Mouse (Mus musculus): ENCODE measurements around the gene Pfas. TPM values are rescaled to one million over a fixed set of nuclear protein-coding genes. Genes with fewer than 3 reads are reported as not detected.
"Not testable (repeated sequence)": the region's sequence is repeated elsewhere in the genome, so short reads cannot be mapped to it uniquely, and the experiment has no call there.

Gene Pfas
- polyA plus RNA-seq, 1 experiment from 2014 or later = 16.5 TPM

DNA sequence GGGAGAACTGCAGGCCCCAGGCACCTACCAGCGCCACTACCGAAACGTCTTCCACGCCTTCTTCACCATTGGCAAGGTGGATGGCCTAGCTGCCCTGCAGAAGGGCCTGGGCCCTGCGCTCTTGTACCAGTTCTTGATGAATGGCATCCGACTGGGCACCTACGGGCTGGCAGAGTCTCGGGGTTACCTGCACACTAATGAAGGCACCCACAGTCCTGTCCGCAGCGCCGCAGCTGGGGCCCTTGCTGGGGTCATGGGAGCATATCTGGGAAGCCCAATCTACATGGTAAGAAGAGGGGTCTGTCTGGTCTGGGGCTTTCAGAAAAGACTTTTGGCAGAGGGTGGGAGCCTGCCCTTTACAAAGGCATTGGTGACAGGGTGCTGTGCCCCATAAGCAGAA is 39.5 kb downstream of the Pfas start:
- Histone ChIP-seq H3K4me1 (ENCODE audit: control insufficient read depth, insufficient read depth, low read length) (peaks cover 6% of the 10 kb centered on the region; the same call in 1 of the 2 replicates), H3K27ac (ENCODE audit: low read depth, low read length) (no peak overlapping the region), H3K27me3 (ENCODE audit: control insufficient read depth, insufficient read depth, low read length) (no peaks in the 10 kb centered on the region), H3K9me3 (ENCODE audit: control insufficient read depth, low read length) (no peaks in the 10 kb centered on the region), H3K4me3 (ENCODE audit: low read depth, low read length) (no peak overlapping the region), H3K4me2 (ENCODE audit: low read depth, low read length) (peak overlapping the region; percentile 88; the same call in 1 of the 2 replicates), H3K9ac (replicated peaks; ENCODE audit: low read depth, low read length) (no peak overlapping the region), H3K36me3 (ENCODE audit: control insufficient read depth, insufficient read depth, low read length) (no peaks in the 10 kb centered on the region)
- ATAC-seq (ENCODE audit: low read depth) = no peak
- WGBS = 86% methylated on average over 11 of the region's 11 CpGs

DNA sequence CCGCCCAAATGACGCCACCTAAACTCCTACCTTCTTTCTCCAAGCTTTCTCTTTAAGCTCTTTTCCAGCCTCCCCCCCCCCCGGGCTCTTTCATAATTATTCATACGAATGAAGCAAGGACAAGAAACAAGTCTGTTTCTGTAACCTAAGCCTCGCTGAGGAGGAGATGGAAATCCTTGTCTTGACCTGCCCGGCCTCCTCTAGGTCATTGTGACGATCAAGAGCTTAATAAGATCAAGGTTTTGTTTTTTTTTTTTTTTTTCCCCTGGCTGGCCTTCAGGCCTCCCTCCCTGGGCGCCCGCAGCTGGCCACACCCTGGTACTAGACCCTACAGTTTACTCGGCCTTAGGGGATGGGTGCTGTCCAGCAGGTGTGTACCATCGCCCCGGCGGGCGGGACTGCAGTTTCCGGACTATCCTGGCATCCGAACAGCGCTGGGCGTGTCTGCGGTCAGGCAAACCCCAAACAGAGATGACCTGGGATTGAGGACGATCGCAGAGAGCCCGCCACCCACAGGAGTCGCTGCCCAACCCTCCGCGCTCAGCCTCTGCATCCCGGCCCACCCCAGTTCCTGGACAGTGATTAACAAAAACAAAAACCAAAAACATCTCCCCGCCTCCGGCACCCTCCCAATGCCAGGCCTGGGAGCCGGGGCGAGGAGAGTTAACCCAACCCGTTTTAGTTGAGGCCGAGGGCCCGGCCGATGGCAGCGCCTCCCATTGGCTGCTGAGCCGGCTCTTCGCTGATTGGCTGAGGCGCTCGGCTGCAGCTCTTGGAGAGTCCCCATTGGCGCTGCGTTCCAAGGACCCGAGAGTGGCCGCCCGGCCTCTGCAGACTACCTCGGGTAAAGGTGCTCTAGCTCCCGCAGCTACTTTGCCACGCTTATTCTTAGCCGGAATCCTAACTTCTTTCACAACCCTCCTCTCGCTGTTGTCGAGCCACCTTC is 40.6 kb downstream of the Pfas start, which contains the start of gene Slc25a35:
Gene Slc25a35, plus strand, starts transcription at position 795 of the 946 bp plus-strand sequence.
- no peak within 1 kb of the TSS for H3K27ac ChIP-seq (ENCODE audit: low read depth, low read length)
- no peaks in the 10 kb centered on the region for H3K27me3 ChIP-seq (ENCODE audit: control insufficient read depth, insufficient read depth, low read length)
- WGBS = under 1% methylated on average over 50 of the region's 50 CpGs
- peak within 1 kb of the TSS; percentile 88 for H3K4me2 ChIP-seq (ENCODE audit: low read depth, low read length)
- peak within 1 kb of the TSS; percentile 59 for H3K4me3 ChIP-seq (ENCODE audit: low read depth, low read length)
- ATAC-seq (ENCODE audit: low read depth) = peak; percentile 98
- no peaks in the 10 kb centered on the region for H3K36me3 ChIP-seq (ENCODE audit: control insufficient read depth, insufficient read depth, low read length)
- H3K9me3 ChIP-seq (ENCODE audit: control insufficient read depth, low read length) = no peaks in the 10 kb centered on the region
- H3K9ac ChIP-seq (replicated peaks; ENCODE audit: low read depth, low read length) = peak within 1 kb of the TSS; percentile 67
- peaks cover 6% of the 10 kb centered on the region; the same call in 1 of the 2 replicates for H3K4me1 ChIP-seq (ENCODE audit: control insufficient read depth, insufficient read depth, low read length)

DNA sequence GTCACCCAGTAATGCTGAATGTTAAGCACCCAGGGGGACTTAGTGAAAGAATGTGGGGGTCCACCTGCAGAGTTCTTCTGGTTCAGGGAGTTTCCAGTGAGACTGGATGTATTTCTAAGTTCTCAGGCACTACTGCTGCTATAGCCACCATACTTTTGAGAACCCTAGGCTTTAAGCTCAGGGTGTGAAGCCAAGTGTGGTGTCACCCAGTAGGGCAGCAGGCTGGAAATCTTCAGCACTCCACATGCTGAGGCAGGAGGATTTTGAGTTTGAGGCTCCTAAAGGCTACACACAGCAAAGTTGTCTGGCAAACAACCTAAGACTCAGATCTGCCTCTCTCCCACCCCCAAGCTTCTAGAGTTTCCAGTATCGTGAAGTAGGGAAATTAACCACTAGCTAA is 41.7 kb downstream of the Pfas start:
- H3K9me3 ChIP-seq (ENCODE audit: control insufficient read depth, low read length) = no peaks in the 10 kb centered on the region
- H3K4me1 ChIP-seq (ENCODE audit: control insufficient read depth, insufficient read depth, low read length) = peaks cover 6% of the 10 kb centered on the region; the same call in 1 of the 2 replicates
- H3K27me3 ChIP-seq (ENCODE audit: control insufficient read depth, insufficient read depth, low read length) = no peaks in the 10 kb centered on the region
- peak overlapping the region; percentile 59; the same call in 1 of the 2 replicates for H3K4me3 ChIP-seq (ENCODE audit: low read depth, low read length)
- no peak overlapping the region for H3K4me2 ChIP-seq (ENCODE audit: low read depth, low read length)
- ATAC-seq (ENCODE audit: low read depth) = no peak
- H3K27ac ChIP-seq (ENCODE audit: low read depth, low read length) = no peak overlapping the region
- H3K36me3 ChIP-seq (ENCODE audit: control insufficient read depth, insufficient read depth, low read length) = no peaks in the 10 kb centered on the region
- no peak overlapping the region for H3K9ac ChIP-seq (replicated peaks; ENCODE audit: low read depth, low read length)
- 69% methylated on average over 1 of the region's 1 CpGs for WGBS

- no peaks in the 10 kb centered on the region for H3K9me3 ChIP-seq (ENCODE audit: control insufficient read depth, low read length)
- no peak overlapping the region for H3K27ac ChIP-seq (ENCODE audit: low read depth, low read length)
- H3K4me2 ChIP-seq (ENCODE audit: low read depth, low read length) = no peak overlapping the region
- ATAC-seq (ENCODE audit: low read depth) = no peak
- WGBS = 33% methylated on average over 3 of the region's 3 CpGs
- H3K9ac ChIP-seq (replicated peaks; ENCODE audit: low read depth, low read length) = no peak overlapping the region
- no peak overlapping the region for H3K4me3 ChIP-seq (ENCODE audit: low read depth, low read length)
- H3K36me3 ChIP-seq (ENCODE audit: control insufficient read depth, insufficient read depth, low read length) = no peaks in the 10 kb centered on the region
- H3K27me3 ChIP-seq (ENCODE audit: control insufficient read depth, insufficient read depth, low read length) = no peaks in the 10 kb centered on the region
- H3K4me1 ChIP-seq (ENCODE audit: control insufficient read depth, insufficient read depth, low read length) = peaks cover 6% of the 10 kb centered on the region; the same call in 1 of the 2 replicates
These were observed 42.4 kb downstream of the Pfas start for GRCm38 (mm10) chr11:68965845-68966244.

- H3K27me3 ChIP-seq (ENCODE audit: control insufficient read depth, insufficient read depth, low read length) = no peaks in the 10 kb centered on the region
- H3K27ac ChIP-seq (ENCODE audit: low read depth, low read length) = no peak overlapping the region
- H3K36me3 ChIP-seq (ENCODE audit: control insufficient read depth, insufficient read depth, low read length) = no peaks in the 10 kb centered on the region
- no peak overlapping the region for H3K4me2 ChIP-seq (ENCODE audit: low read depth, low read length)
- peaks cover 6% of the 10 kb centered on the region; the same call in 1 of the 2 replicates for H3K4me1 ChIP-seq (ENCODE audit: control insufficient read depth, insufficient read depth, low read length)
- ATAC-seq (ENCODE audit: low read depth) = no peak
- no peaks in the 10 kb centered on the region for H3K9me3 ChIP-seq (ENCODE audit: control insufficient read depth, low read length)
- no peak overlapping the region for H3K9ac ChIP-seq (replicated peaks; ENCODE audit: low read depth, low read length)
- H3K4me3 ChIP-seq (ENCODE audit: low read depth, low read length) = no peak overlapping the region
These were observed 43.2 kb downstream of the Pfas start for GRCm38 (mm10) chr11:68965050-68965449.

DNA sequence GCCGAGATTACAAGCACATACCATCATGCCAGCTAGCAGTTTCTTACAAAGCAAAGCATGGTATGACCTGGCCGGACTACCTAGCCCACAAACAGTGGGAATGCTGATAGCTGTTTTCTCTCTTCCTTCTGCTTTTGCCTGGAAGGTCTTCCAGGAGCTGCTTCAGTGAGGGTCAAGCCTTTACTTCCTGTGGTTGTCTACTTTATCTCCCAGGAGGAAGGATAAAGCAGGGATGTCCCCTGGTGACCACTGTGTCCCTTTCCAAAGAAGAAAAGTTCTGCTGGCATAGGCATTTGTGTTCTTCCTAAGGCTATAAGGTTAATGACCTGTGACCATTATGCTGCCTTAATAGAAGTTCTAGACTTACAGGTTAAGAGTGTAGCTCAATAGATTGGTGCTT is 44.9 kb downstream of the Pfas start:
- no peak for ATAC-seq (ENCODE audit: low read depth)
- Histone ChIP-seq H3K4me1 (ENCODE audit: control insufficient read depth, insufficient read depth, low read length) (peaks cover 5% of the 10 kb centered on the region; the same call in 1 of the 2 replicates), H3K4me2 (ENCODE audit: low read depth, low read length) (no peak overlapping the region), H3K9ac (replicated peaks; ENCODE audit: low read depth, low read length) (no peak overlapping the region), H3K4me3 (ENCODE audit: low read depth, low read length) (no peak overlapping the region), H3K27me3 (ENCODE audit: control insufficient read depth, insufficient read depth, low read length) (no peaks in the 10 kb centered on the region), H3K36me3 (ENCODE audit: control insufficient read depth, insufficient read depth, low read length) (no peaks in the 10 kb centered on the region), H3K9me3 (ENCODE audit: control insufficient read depth, low read length) (no peaks in the 10 kb centered on the region), H3K27ac (ENCODE audit: low read depth, low read length) (no peak overlapping the region)
- 84% methylated on average over 2 of the region's 2 CpGs for WGBS

- not testable (repeated sequence) for H3K9me3 ChIP-seq (ENCODE audit: control insufficient read depth, low read length); H3K9ac ChIP-seq (replicated peaks; ENCODE audit: low read depth, low read length); H3K4me2 ChIP-seq (ENCODE audit: low read depth, low read length); H3K27ac ChIP-seq (ENCODE audit: low read depth, low read length); ATAC-seq (ENCODE audit: low read depth); H3K4me1 ChIP-seq (ENCODE audit: control insufficient read depth, insufficient read depth, low read length); H3K27me3 ChIP-seq (ENCODE audit: control insufficient read depth, insufficient read depth, low read length); H3K36me3 ChIP-seq (ENCODE audit: control insufficient read depth, insufficient read depth, low read length); H3K4me3 ChIP-seq (ENCODE audit: low read depth, low read length)
- 27% methylated on average over 11 of the region's 11 CpGs for WGBS
These were observed 46.1 kb downstream of the Pfas start for GRCm38 (mm10) chr11:68962159-68962558.

GRCm38 (mm10) chr11:68961596-68961995 is 46.7 kb downstream of the Pfas start:
- Histone ChIP-seq H3K9ac (replicated peaks; ENCODE audit: low read depth, low read length) (no peak overlapping the region), H3K9me3 (ENCODE audit: control insufficient read depth, low read length) (no peaks in the 10 kb centered on the region), H3K27me3 (ENCODE audit: control insufficient read depth, insufficient read depth, low read length) (no peaks in the 10 kb centered on the region), H3K36me3 (ENCODE audit: control insufficient read depth, insufficient read depth, low read length) (no peaks in the 10 kb centered on the region), H3K4me3 (ENCODE audit: low read depth, low read length) (no peak overlapping the region), H3K27ac (ENCODE audit: low read depth, low read length) (no peak overlapping the region), H3K4me2 (ENCODE audit: low read depth, low read length) (no peak overlapping the region), H3K4me1 (ENCODE audit: control insufficient read depth, insufficient read depth, low read length) (no peaks in the 10 kb centered on the region)
- no peak for ATAC-seq (ENCODE audit: low read depth)
- 80% methylated on average over 3 of the region's 3 CpGs for WGBS

GRCm38 (mm10) chr11:68957971-68958370 is 50.3 kb downstream of the Pfas start:
- Histone ChIP-seq H3K4me3 (ENCODE audit: low read depth, low read length) (no peak overlapping the region), H3K36me3 (ENCODE audit: control insufficient read depth, insufficient read depth, low read length) (no peaks in the 10 kb centered on the region), H3K27ac (ENCODE audit: low read depth, low read length) (no peak overlapping the region), H3K4me1 (ENCODE audit: control insufficient read depth, insufficient read depth, low read length) (0 out of 2 replicates have a peak, but pooled peaks cover 7% of the 10 kb centered on the region), H3K9me3 (ENCODE audit: control insufficient read depth, low read length) (no peaks in the 10 kb centered on the region), H3K27me3 (ENCODE audit: control insufficient read depth, insufficient read depth, low read length) (peaks cover 1% of the 10 kb centered on the region; the same call in 1 of the 2 replicates), H3K9ac (replicated peaks; ENCODE audit: low read depth, low read length) (no peak overlapping the region), H3K4me2 (ENCODE audit: low read depth, low read length) (no peak overlapping the region)
- 87% methylated on average over 1 of the region's 1 CpGs for WGBS
- no peak for ATAC-seq (ENCODE audit: low read depth)
